In the genomic region with DNA sequence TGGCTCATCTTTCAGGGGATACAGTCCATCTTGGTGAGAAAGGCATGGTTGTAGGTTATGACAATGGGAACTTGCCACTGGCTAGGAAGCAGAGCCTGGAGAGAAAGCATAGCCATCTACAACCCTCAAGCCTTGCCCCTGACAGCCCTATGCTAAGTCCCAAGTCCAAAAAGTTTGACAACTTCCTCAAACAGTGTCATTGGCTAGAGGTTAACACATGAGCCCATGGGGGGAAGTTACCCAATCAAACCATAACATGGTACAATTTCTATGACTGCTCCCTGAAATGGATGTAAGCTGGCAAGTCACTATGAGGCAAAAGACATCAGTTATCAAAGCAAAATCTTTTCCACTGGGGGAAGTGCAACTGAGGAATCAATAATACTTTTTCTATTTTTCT, we compare ENCODE assay signal across 11 mouse cellular contexts.
"Had no signal": no experiment of that assay in that cellular context is flagged by ENCODE, and none has a peak within 500 bp of the region (broad histone marks: within the 10 kb centered on the region; RNA-seq: fewer than 3 reads in every experiment).

No protein-coding gene starts in this region.

- DNase-seq: right cerebral cortex, adult 18-20 months; right cerebral cortex, postnatal 14 days; right cerebral cortex, postnatal 25 days; right cerebral cortex, postnatal 4 days; spleen, adult 18-20 months; thymus, adult 18-20 months; thymus, adult 2 months; thymus, postnatal 14 days; thymus, postnatal 25 days; thymus, postnatal 36 days; thymus, postnatal 4 days had no signal
